Comparison of ENCODE assay signal across 8 mouse cellular contexts in genomic region chr13:38960063-38961050, GRCm38 (mm10). TPM values are rescaled to one million over a fixed set of nuclear protein-coding genes. Genes with fewer than 3 reads are reported as not detected.
A peak's percentile ranks its signal among the peaks of the same experiment; 100 is the strongest.
DNase-seq lines count a peak whose midpoint lies in the region; ATAC-seq and TF ChIP-seq lines count a peak whose summit lies in the region.

TSS of gene Slc35b3 (minus strand) at chr13:38960875.

- intact Hi-C loops in left cerebral cortex, postnatal 10 days (cut with DNase I), result no loop called here

- peaks cover 8% of the 10 kb centered on the region for H3K4me1 ChIP-seq in cortical plate, adult 2 months (ENCODE audit: control insufficient read depth, insufficient read depth, low read length)

- no peak for TF ChIP-seq CTCF in cortical plate, adult 2 months (IDR thresholded peaks at IDR 0.05; ENCODE audit: extremely low read depth, insufficient read depth, low read length)

- peak within 1 kb of the TSS; percentile 87 for H3K4me3 ChIP-seq in cortical plate, adult 2 months (ENCODE audit: insufficient read depth, low read length)

- DNase-seq in gastrocnemius, postnatal 10 days, result peak; percentile 85
- DNase-seq in induced T-regulatory cell, adult 2 months (ENCODE audit: low read depth), result peak; percentile 92
- peak; percentile 58 to 90 for DNase-seq in left cerebral cortex, postnatal 10 days (ENCODE audit: extremely low spot score in 1 of 2, low spot score in 2 of 2)
- peak; percentile 84 for DNase-seq in right cerebral cortex, postnatal 25 days
- peak; percentile 82 for DNase-seq in urinary bladder, postnatal 4 days (ENCODE audit: low spot score in 2 of 2)

- H3K27ac ChIP-seq in cortical plate, adult 2 months (ENCODE audit: insufficient read depth, low read length), result peak within 1 kb of the TSS; percentile 16; the same call in 1 of the 2 replicates

- ATAC-seq in activated CD4-positive, CD25-positive, alpha-beta regulatory T cell, adult 4 months, result peak; percentile 83
- ATAC-seq in megakaryocyte-erythroid progenitor cell, adult 5-6 weeks (replicated peaks; ENCODE audit: low FRiP score, low TSS enrichment, poor library complexity, severe bottlenecking), result peak; percentile 93

- TF ChIP-seq POLR2A in cortical plate, adult 2 months (IDR thresholded peaks at IDR 0.05; ENCODE audit: extremely low read depth, insufficient read depth, low read length), result peak; percentile 61

RNA-seq across cellular contexts. Expression of gene Slc35b3, which starts in this region (rescaled TPM):
- 10 to 100 TPM; 78.9 to 83.8 TPM for polyA plus RNA-seq in activated CD4-positive, CD25-positive, alpha-beta regulatory T cell, adult 4 months (2017; shearing (Covaris generic))
- polyA plus RNA-seq in cortical plate, adult 2 months (2012; rRNA removed), result 25.7 and 27.8 TPM in 2 replicates
- total RNA-seq in gastrocnemius, postnatal 10 days (2021), result 1 to 10 TPM; 5.0 to 6.3 TPM
- total RNA-seq in left cerebral cortex, postnatal 10 days (2021), result 10 to 100 TPM; 18.7 TPM
- total RNA-seq in megakaryocyte-erythroid progenitor cell, adult 5-6 weeks (2014; fragmentation: Nextera tagmentation), result 25.5 and 40.9 TPM in 2 replicates
- 19.7 and 35.4 TPM in 2 replicates for total RNA-seq in megakaryocyte-erythroid progenitor cell, adult 5-6 weeks (2017)

Comparison
In these comparisons a context has a peak if more than half of its experiments do, and no peak if none do; other contexts are left out.
1. Peak in every context shown above with its lines: DNase-seq, ATAC-seq, H3K4me3 ChIP-seq and H3K27ac ChIP-seq.